Mouse (Mus musculus) thymus, adult 2 months (tissue): ENCODE data around the gene Deaf1. TPM values are rescaled to one million over a fixed set of nuclear protein-coding genes. Genes with fewer than 3 reads are reported as not detected.
A peak's percentile ranks its signal among the peaks of the same experiment; 100 is the strongest.

Source experiments
- DNase-seq: peaks from one replicate; pipeline ENCODE4 v3.0.0; 2021
- H3K27ac ChIP-seq: fragments of 200-500 bp; 2 replicates; pipeline ENCODE4 v1.5.1; 2012; ENCODE audit warnings: low read length, control low read depth; ENCODE audit not compliant: control insufficient read depth, insufficient read depth
- H3K27me3 ChIP-seq: fragments of 200-500 bp; 2 replicates; pipeline ENCODE4 v1.6.1; 2012; ENCODE audit warnings: mild to moderate bottlenecking, low read length, moderate library complexity, mixed read lengths; ENCODE audit not compliant: control insufficient read depth, insufficient read depth
- H3K36me3 ChIP-seq: fragments of 200-500 bp; 2 replicates; pipeline ENCODE4 v1.6.1; 2012; ENCODE audit warnings: mild to moderate bottlenecking, low read length, moderate library complexity; ENCODE audit not compliant: control insufficient read depth, insufficient read depth
- H3K4me1 ChIP-seq: fragments of 200-500 bp; replicated peaks from 2 replicates; pipeline ENCODE4 v1.6.1; 2012; ENCODE audit warnings: low read length; ENCODE audit not compliant: control insufficient read depth, insufficient read depth
- H3K4me3 ChIP-seq: fragments of 200-500 bp; 2 replicates; pipeline ENCODE4 v1.5.1; 2012; ENCODE audit warnings: mild to moderate bottlenecking, low read length, control low read depth, moderate library complexity; ENCODE audit not compliant: control insufficient read depth, insufficient read depth
- CTCF ChIP-seq: fragments of 200-500 bp; IDR thresholded peaks from 2 replicates; pipeline ENCODE4 v1.5.1; 2012; ENCODE audit warnings: mild to moderate bottlenecking, control low read depth, low read length, moderate library complexity, borderline replicate concordance; ENCODE audit not compliant: control insufficient read depth, poor library complexity, insufficient read depth; ENCODE audit errors: extremely low read depth
- POLR2A ChIP-seq: fragments of 200-500 bp; IDR thresholded peaks from 2 replicates; pipeline ENCODE4 v1.6.1; 2012; ENCODE audit warnings: mild to moderate bottlenecking, low read length, control low read depth, moderate library complexity; ENCODE audit not compliant: control insufficient read depth, poor library complexity, insufficient read depth; ENCODE audit errors: extremely low read depth
- WGBS: fragments of 180-500 bp; shearing (Covaris S2); methylation state at CpG from one replicate; pipeline ENCODE4 v1.1.7; 2018; 5-methylcytosine and 5-hydroxymethylcytosine counted together
- polyA plus RNA-seq: library from polyadenylated mRNA; depleted of rRNA; stranded (reverse); fragments of >200 nt; gene quantifications from 2 replicates; pipeline ENCODE4 v1.2.3, GENCODE M21; 2012

Gene Deaf1
- polyA plus RNA-seq, 1 experiment, result 34.9 TPM

GRCm38 (mm10) chr7:141335044-141335579 is 7.6 kb upstream of the Deaf1 start:
- Histone ChIP-seq H3K27me3 (no peaks in the 10 kb centered on the region), H3K4me3 (no peak overlapping the region), H3K36me3 (peaks cover 7% of the 10 kb centered on the region), H3K4me1 (peaks cover 16% of the 10 kb centered on the region), H3K27ac (no peak overlapping the region)
- no peak for DNase-seq
- WGBS, result 96% methylated on average over 2 of the region's 2 CpGs
- TF ChIP-seq POLR2A (no peak), CTCF (no peak)

GRCm38 (mm10) chr7:141331990-141332389 is 4.5 kb upstream of the Deaf1 start:
- Histone ChIP-seq H3K4me3 (no peak overlapping the region), H3K36me3 (peaks cover 7% of the 10 kb centered on the region), H3K4me1 (peaks cover 1% of the 10 kb centered on the region), H3K27ac (no peak overlapping the region), H3K27me3 (no peaks in the 10 kb centered on the region)
- no peak for TF ChIP-seq POLR2A
- DNase-seq, result no peak
- WGBS, result 92% methylated on average over 6 of the region's 6 CpGs

DNA sequence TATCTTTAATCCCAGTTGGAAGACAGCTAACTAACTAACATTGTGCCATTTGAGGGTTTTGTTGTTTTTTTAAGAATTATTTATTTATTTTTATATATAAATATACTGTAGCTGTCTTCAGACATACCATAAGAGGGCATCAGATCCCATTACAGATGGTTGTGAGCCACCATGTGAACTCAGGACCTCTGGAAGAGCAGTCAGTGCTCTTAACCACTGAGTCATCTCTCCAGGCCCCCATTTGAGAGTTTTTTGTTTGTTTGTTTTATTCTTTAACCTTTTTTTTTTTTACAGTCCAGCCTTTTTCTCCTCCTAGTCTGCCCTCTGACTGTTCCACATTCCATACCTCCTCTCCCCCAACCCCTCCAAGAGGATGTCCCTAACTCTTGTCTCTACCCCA is 3.2 kb upstream of the Deaf1 start:
- peaks cover 12% of the 10 kb centered on the region for H3K4me1 ChIP-seq
- no peak for DNase-seq
- no peaks in the 10 kb centered on the region for H3K27me3 ChIP-seq
- no peak for TF ChIP-seq CTCF
- TF ChIP-seq POLR2A, result no peak
- H3K4me3 ChIP-seq, result no peak overlapping the region
- peaks cover 7% of the 10 kb centered on the region for H3K36me3 ChIP-seq
- no peak overlapping the region for H3K27ac ChIP-seq

GRCm38 (mm10) chr7:141328373-141328990 is 992 bp upstream of the Deaf1 start:
- no peaks in the 10 kb centered on the region for H3K27me3 ChIP-seq
- H3K36me3 ChIP-seq, result peaks cover 7% of the 10 kb centered on the region
- TF ChIP-seq CTCF (no peak), POLR2A (no peak)
- H3K4me3 ChIP-seq, result peak overlapping the region; percentile 62
- H3K27ac ChIP-seq, result peak overlapping the region; percentile 28; the same call in 1 of the 2 replicates
- no peak for DNase-seq
- WGBS, result 17% methylated on average over 24 of the region's 24 CpGs
- peaks cover 12% of the 10 kb centered on the region for H3K4me1 ChIP-seq

DNA sequence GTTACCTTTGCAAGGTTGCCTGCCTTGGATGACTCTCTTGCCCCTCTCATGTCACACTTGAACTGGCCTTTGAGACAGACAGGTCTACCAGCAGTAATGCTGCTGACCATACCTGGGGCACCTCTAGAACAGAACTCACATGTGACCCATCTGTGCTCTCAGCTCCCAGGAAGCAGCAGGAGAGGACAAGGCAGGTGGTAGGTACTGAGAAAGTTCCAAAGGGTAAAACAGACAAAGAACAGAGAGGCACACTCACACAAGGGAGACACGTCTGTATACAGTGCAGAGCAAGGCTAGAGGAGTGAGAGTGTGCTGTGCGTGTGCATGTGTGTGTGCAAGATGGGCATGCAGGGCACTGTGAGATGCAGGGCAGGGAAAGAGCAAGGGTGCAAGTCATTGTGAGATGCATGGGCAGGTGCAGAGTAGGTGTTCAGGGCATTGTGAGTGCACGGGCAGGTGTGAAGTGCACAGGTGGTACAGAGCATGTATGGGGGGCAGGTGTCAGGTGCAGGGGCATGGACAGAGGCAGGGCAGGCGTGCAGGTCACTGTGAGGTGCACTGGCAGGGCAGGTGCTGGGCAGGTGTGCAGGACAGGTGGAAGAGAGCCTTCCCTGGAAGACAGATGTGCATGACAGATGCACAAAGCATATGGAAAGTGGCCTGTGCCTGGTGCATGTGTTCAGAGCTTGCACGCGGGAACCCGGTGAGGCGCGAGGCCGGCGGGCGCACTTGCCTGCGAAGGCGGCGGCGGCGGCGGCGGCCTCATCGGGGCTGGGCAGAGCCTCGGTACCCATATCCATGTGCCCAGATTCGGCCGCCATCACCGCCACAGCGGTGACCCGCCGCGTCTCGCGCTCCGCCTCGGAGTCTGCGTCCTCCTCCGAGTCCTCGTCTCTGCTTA is 694 bp downstream of the Deaf1 start:
- H3K4me1 ChIP-seq, result peaks cover 12% of the 10 kb centered on the region
- peaks cover 8% of the 10 kb centered on the region for H3K36me3 ChIP-seq
- DNase-seq, result peak; percentile 61
- peak overlapping the region; percentile 62 for H3K4me3 ChIP-seq
- no peaks in the 10 kb centered on the region for H3K27me3 ChIP-seq
- no peak overlapping the region for H3K27ac ChIP-seq
- no peak for TF ChIP-seq CTCF
- TF ChIP-seq POLR2A, result no peak
- WGBS, result 9% methylated on average over 35 of the region's 35 CpGs

DNA sequence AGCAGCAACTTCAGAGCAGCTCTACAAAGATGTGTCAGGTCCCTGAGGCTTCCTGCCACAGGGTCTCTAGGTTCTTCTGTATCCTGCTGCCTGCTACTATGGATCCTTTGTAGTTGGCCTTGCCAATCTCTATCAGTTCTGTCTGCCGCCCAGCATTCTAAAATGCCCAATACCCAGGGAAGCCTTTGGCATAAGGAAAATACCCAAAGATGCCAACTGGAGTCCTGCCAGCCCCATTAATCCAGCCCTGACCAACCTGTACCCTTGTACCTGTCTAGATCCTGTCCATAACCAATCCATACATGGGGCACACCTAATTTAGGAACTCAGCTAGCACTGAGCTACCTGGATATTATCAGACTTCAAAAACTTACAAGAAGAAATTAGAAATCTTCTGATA is 2.8 kb downstream of the Deaf1 start:
- no peak for TF ChIP-seq CTCF
- TF ChIP-seq POLR2A, result no peak
- Histone ChIP-seq H3K4me3 (no peak overlapping the region), H3K36me3 (peaks cover 25% of the 10 kb centered on the region), H3K27ac (no peak overlapping the region), H3K27me3 (no peaks in the 10 kb centered on the region), H3K4me1 (peaks cover 12% of the 10 kb centered on the region)
- WGBS, result 88% methylated on average over 1 of the region's 1 CpGs
- DNase-seq, result no peak
